Mouse (Mus musculus) spleen, adult 12 weeks (tissue): ENCODE results near the gene Wdr4.

ENCODE experiments used
- DNase-seq: peaks from one replicate; pipeline ENCODE4 v3.0.0; 2022; ENCODE audit warnings: low spot score

The Wdr4 gene

GRCm38 (mm10) chr17:31445061-31445731 is 74.6 kb downstream of the Wdr4 start:
- no peak for DNase-seq
